Mouse (Mus musculus) cerebellum, adult 9-11 months (tissue): Measurements from ENCODE around the gene Adamts17.

Source experiments
- DNase-seq: peaks from one replicate; pipeline ENCODE4 v3.0.0; 2022

The Adamts17 gene

GRCm38 (mm10) chr7:67110551-67111159 lies 271.1 kb downstream of the Adamts17 start:
- no peak for DNase-seq

GRCm38 (mm10) chr7:67112495-67113216 lies 273.1 kb downstream of the Adamts17 start:
- DNase-seq = no peak

GRCm38 (mm10) chr7:67114056-67114455 lies 274.5 kb downstream of the Adamts17 start:
- no peak for DNase-seq

GRCm38 (mm10) chr7:67115056-67115455 lies 275.5 kb downstream of the Adamts17 start:
- no peak for DNase-seq

- DNase-seq = no peak
Measured at GRCm38 (mm10) chr7:67135140-67135539, 295.6 kb downstream of the Adamts17 start.

GRCm38 (mm10) chr7:67142347-67143015 lies 302.9 kb downstream of the Adamts17 start:
- no peak for DNase-seq

- DNase-seq = no peak
Measured at GRCm38 (mm10) chr7:67145748-67146147, 306.2 kb downstream of the Adamts17 start.

- no peak for DNase-seq
Measured at GRCm38 (mm10) chr7:67146151-67146550, 306.6 kb downstream of the Adamts17 start.

GRCm38 (mm10) chr7:67149707-67150106 lies 310.2 kb downstream of the Adamts17 start:
- no peak for DNase-seq

- DNase-seq = no peak
Measured at GRCm38 (mm10) chr7:67152626-67153025, 313.1 kb downstream of the Adamts17 start.

- no peak for DNase-seq
Measured at GRCm38 (mm10) chr7:67162135-67162534, 322.6 kb downstream of the Adamts17 start.

GRCm38 (mm10) chr7:67168288-67168687 lies 328.8 kb downstream of the Adamts17 start:
- no peak for DNase-seq

- DNase-seq = no peak
Measured at GRCm38 (mm10) chr7:67168763-67169569, 329.4 kb downstream of the Adamts17 start.

GRCm38 (mm10) chr7:67173522-67174195 lies 334.1 kb downstream of the Adamts17 start:
- DNase-seq = no peak

GRCm38 (mm10) chr7:67183786-67184185 lies 344.3 kb downstream of the Adamts17 start:
- no peak for DNase-seq

- peak; percentile 69 for DNase-seq
Measured at GRCm38 (mm10) chr7:67199412-67199811, 359.9 kb downstream of the Adamts17 start.
